Mouse (Mus musculus): ENCODE measurements around the gene Camta2. TPM values are rescaled to one million over a fixed set of nuclear protein-coding genes. Genes with fewer than 3 reads are reported as not detected.

Gene Camta2
- total and polyA plus RNA-seq, 3 experiments = 32.5 to 37.9 (median 37.8) TPM

DNA sequence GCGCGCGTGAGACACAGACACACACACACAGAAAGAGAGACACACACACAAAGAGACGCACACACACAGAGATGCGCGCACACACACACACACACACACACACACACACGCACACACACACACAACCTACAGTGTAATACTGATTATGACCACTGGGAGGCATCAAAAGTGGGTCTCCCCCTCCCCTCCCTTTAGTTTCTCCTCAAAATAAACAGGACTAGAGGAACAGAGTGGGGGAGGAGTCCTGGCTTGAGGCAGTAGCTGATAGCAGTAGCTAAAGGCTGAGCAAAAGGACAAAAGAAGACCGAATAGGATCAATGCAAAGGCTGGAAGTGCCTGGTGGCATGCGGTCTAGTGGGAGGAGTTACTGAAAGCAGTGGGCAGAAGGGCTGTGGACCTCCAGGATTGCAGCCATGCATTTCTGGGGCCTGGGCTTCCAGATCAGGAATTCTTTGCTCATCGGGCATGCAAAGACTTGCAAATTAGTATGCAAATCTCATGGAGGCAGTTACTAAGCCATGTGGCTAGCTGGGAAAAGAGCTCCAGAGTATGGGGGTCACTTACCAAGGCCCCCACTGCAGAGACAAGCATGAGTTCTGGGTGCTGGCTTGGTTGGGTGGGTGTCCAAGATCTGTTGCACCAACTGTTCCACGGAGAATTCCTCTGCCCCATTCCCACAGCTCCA, 5.9 kb downstream of the Camta2 start:
- Histone ChIP-seq H3K4me3 (no peak overlapping the region), H3K27ac (no peak overlapping the region), H3K9ac (ENCODE audit: low read depth, low read length) (no peak overlapping the region), H3K36me3 (ENCODE audit: control insufficient read depth, insufficient read depth, low read length) (no peaks in the 10 kb centered on the region), H3K4me1 (ENCODE audit: control insufficient read depth, insufficient read depth, low read length) (peaks cover 1% of the 10 kb centered on the region), H3K79me2 (replicated peaks; ENCODE audit: control insufficient read depth, insufficient read depth, low read length) (no peaks in the 10 kb centered on the region), H3K27me3 (ENCODE audit: control insufficient read depth, insufficient read depth, low read length) (no peaks in the 10 kb centered on the region)
- 51% methylated on average over 11 of the region's 11 CpGs for WGBS
- intact Hi-C loops (cut with DNase I) = no loop called here
- TF ChIP-seq CTCF (IDR thresholded peaks at IDR 0.05) (peak; percentile 50), POLR2A (IDR thresholded peaks at IDR 0.05; ENCODE audit: insufficient read depth, low read depth, low read length) (no peak)
- no peak for DNase-seq

DNA sequence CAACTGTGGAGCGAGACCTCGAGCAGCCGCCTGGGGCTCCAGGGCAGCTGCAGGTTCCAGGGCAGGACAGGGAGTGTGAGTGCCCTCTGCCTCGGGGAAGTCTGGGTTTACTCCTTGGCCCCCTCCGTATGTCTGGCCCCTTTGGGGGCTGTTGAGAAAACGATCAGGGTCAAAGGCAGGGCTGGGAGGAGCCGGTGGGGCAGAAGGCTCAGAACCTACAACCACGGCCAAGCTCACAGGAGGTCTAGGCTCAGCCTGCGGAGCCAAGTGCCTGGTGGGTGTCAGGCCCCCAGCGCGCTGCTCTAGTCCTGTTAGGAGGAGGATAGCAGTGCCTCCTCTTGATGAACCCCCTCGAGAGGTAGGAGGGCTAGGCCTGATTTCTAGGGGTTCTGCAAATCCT, 6.7 kb downstream of the Camta2 start:
- intact Hi-C loops (cut with DNase I) = no loop called here
- Histone ChIP-seq H3K4me1 (ENCODE audit: control insufficient read depth, insufficient read depth, low read length) (peaks cover 1% of the 10 kb centered on the region), H3K4me3 (no peak overlapping the region), H3K9ac (ENCODE audit: low read depth, low read length) (no peak overlapping the region), H3K36me3 (ENCODE audit: control insufficient read depth, insufficient read depth, low read length) (no peaks in the 10 kb centered on the region), H3K27me3 (ENCODE audit: control insufficient read depth, insufficient read depth, low read length) (no peaks in the 10 kb centered on the region), H3K79me2 (replicated peaks; ENCODE audit: control insufficient read depth, insufficient read depth, low read length) (no peaks in the 10 kb centered on the region), H3K27ac (no peak overlapping the region)
- TF ChIP-seq POLR2A (IDR thresholded peaks at IDR 0.05; ENCODE audit: insufficient read depth, low read depth, low read length) (no peak), CTCF (IDR thresholded peaks at IDR 0.05) (no peak), EP300 (IDR thresholded peaks at IDR 0.05; ENCODE audit: insufficient read depth, low read depth, low read length) (no peak)
- DNase-seq = no peak
- WGBS = 79% methylated on average over 12 of the region's 12 CpGs

DNA sequence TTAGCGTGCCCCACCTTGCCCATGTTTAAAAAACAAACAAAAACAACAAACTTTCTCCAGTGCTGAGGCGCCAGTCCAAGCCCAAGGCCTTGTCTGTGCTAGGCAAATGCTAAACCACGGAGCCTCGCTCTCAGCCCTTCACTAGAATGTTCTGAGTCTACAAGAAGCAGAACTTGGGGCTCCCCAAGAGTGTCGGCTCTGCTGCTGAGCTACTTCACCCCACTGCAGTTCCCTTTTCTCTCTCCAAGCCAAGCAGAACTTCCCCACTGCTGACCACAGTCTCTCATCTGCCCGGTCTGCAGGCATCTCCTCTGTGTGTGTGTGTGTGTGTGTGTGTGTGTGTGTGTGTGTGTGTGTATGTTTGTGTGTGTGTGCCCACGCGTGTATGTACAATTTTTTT, 8.0 kb downstream of the Camta2 start:
- Histone ChIP-seq H3K36me3 (ENCODE audit: control insufficient read depth, insufficient read depth, low read length) (no peaks in the 10 kb centered on the region), H3K27ac (no peak overlapping the region), H3K27me3 (ENCODE audit: control insufficient read depth, insufficient read depth, low read length) (no peaks in the 10 kb centered on the region), H3K4me1 (ENCODE audit: control insufficient read depth, insufficient read depth, low read length) (peaks cover 1% of the 10 kb centered on the region), H3K9ac (ENCODE audit: low read depth, low read length) (no peak overlapping the region), H3K79me2 (replicated peaks; ENCODE audit: control insufficient read depth, insufficient read depth, low read length) (no peaks in the 10 kb centered on the region), H3K4me3 (no peak overlapping the region)
- intact Hi-C loops (cut with DNase I) = no loop called here
- 85% methylated on average over 8 of the region's 8 CpGs for WGBS
- TF ChIP-seq EP300 (IDR thresholded peaks at IDR 0.05; ENCODE audit: insufficient read depth, low read depth, low read length) (no peak), POLR2A (IDR thresholded peaks at IDR 0.05; ENCODE audit: insufficient read depth, low read depth, low read length) (no peak), CTCF (IDR thresholded peaks at IDR 0.05) (no peak)
- peak in 1 of 2 experiments; percentile 55 for DNase-seq

DNA sequence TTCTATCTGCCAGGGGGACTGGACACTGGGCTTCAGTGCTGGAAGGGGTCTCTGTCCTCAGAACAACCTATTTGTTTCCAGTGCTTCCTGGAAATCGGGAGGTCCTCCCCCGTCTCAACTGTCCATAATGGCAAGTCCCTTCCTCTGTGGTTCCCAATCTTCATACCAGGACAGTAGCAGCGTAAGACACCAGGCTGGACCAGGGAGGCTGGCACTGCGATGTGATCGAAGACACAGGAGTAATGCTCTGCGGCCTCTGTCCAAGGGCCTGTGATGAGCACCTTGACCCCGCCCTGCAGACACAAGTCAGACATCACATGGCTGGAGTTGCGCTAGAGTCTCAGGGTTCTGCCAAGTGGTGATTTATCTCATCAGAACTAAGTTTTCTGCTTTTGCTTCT, 8.5 kb downstream of the Camta2 start:
- H3K4me1 ChIP-seq (ENCODE audit: control insufficient read depth, insufficient read depth, low read length) = peaks cover 1% of the 10 kb centered on the region
- no peaks in the 10 kb centered on the region for H3K27me3 ChIP-seq (ENCODE audit: control insufficient read depth, insufficient read depth, low read length)
- WGBS = 91% methylated on average over 8 of the region's 8 CpGs
- no peaks in the 10 kb centered on the region for H3K79me2 ChIP-seq (replicated peaks; ENCODE audit: control insufficient read depth, insufficient read depth, low read length)
- intact Hi-C loops (cut with DNase I) = no loop called here
- H3K4me3 ChIP-seq = no peak overlapping the region
- no peak for TF ChIP-seq POLR2A (IDR thresholded peaks at IDR 0.05; ENCODE audit: insufficient read depth, low read depth, low read length)
- TF ChIP-seq EP300 (IDR thresholded peaks at IDR 0.05; ENCODE audit: insufficient read depth, low read depth, low read length) = no peak
- no peak for TF ChIP-seq CTCF (IDR thresholded peaks at IDR 0.05)
- H3K27ac ChIP-seq = no peak overlapping the region
- DNase-seq = no peak
- H3K9ac ChIP-seq (ENCODE audit: low read depth, low read length) = no peak overlapping the region
- H3K36me3 ChIP-seq (ENCODE audit: control insufficient read depth, insufficient read depth, low read length) = no peaks in the 10 kb centered on the region

DNA sequence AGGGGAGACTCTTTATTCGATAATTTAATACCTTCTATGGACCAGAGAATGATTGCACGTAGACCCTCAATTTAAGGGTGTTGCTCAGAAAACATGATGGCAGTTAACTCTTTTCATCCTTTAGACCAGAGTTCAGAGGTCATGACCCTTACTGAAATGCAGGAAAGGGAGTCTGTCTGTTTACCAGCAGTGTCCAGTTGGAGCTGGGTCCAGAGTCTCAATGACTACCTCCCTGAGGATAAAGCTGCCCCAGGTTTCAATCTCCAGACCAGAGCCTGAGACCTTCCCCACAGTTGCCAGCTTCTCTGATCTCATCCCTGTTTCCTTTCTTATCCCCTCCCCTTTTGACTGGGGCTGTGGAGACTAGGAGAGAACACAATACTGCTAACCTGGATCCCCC, 9.3 kb downstream of the Camta2 start:
- 93% methylated on average over 2 of the region's 2 CpGs for WGBS
- H3K9ac ChIP-seq (ENCODE audit: low read depth, low read length) = no peak overlapping the region
- TF ChIP-seq CTCF (IDR thresholded peaks at IDR 0.05) (no peak), EP300 (IDR thresholded peaks at IDR 0.05; ENCODE audit: insufficient read depth, low read depth, low read length) (no peak), POLR2A (IDR thresholded peaks at IDR 0.05; ENCODE audit: insufficient read depth, low read depth, low read length) (no peak)
- H3K79me2 ChIP-seq (replicated peaks; ENCODE audit: control insufficient read depth, insufficient read depth, low read length) = no peaks in the 10 kb centered on the region
- H3K27me3 ChIP-seq (ENCODE audit: control insufficient read depth, insufficient read depth, low read length) = no peaks in the 10 kb centered on the region
- intact Hi-C loops (cut with DNase I) = no loop called here
- H3K4me3 ChIP-seq = no peak overlapping the region
- H3K36me3 ChIP-seq (ENCODE audit: control insufficient read depth, insufficient read depth, low read length) = no peaks in the 10 kb centered on the region; the same call in 1 of the 2 replicates
- H3K4me1 ChIP-seq (ENCODE audit: control insufficient read depth, insufficient read depth, low read length) = peaks cover 1% of the 10 kb centered on the region
- no peak overlapping the region for H3K27ac ChIP-seq
- no peak for DNase-seq

DNA sequence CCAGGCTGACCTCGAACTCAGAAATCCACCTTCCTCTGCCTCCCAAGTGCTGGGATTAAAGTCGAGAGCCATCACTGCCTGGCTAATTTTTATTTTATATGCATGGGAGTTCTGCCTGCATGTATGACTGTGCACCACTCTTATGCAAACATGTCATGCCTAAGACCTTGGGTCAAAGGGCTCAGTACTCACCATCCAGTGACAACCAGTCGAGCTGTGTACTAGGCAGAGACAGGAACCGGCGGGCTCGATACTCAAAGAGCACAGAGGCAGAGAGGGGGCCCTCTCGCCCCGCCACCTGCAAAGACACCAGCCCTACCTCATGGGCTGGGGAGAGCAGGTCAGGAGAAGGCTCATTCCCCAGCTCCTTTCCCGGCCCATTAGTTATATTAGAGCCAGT, 9.8 kb downstream of the Camta2 start:
- DNase-seq = no peak
- H3K79me2 ChIP-seq (replicated peaks; ENCODE audit: control insufficient read depth, insufficient read depth, low read length) = no peaks in the 10 kb centered on the region
- no peak for TF ChIP-seq EP300 (IDR thresholded peaks at IDR 0.05; ENCODE audit: insufficient read depth, low read depth, low read length)
- TF ChIP-seq POLR2A (IDR thresholded peaks at IDR 0.05; ENCODE audit: insufficient read depth, low read depth, low read length) = no peak
- TF ChIP-seq CTCF (IDR thresholded peaks at IDR 0.05) = no peak
- no peaks in the 10 kb centered on the region; the same call in 1 of the 2 replicates for H3K36me3 ChIP-seq (ENCODE audit: control insufficient read depth, insufficient read depth, low read length)
- peaks cover 1% of the 10 kb centered on the region for H3K4me1 ChIP-seq (ENCODE audit: control insufficient read depth, insufficient read depth, low read length)
- intact Hi-C loops (cut with DNase I) = no loop called here
- H3K9ac ChIP-seq (ENCODE audit: low read depth, low read length) = no peak overlapping the region
- no peak overlapping the region for H3K27ac ChIP-seq
- no peaks in the 10 kb centered on the region for H3K27me3 ChIP-seq (ENCODE audit: control insufficient read depth, insufficient read depth, low read length)
- WGBS = 88% methylated on average over 9 of the region's 9 CpGs
- no peak overlapping the region for H3K4me3 ChIP-seq
